Mouse (Mus musculus) limb, embryonic 11.5 days (tissue): Measurements from ENCODE around the gene Mttp. TPM values are rescaled to one million over a fixed set of nuclear protein-coding genes. Genes with fewer than 3 reads are reported as not detected.
A peak's percentile ranks its signal among the peaks of the same experiment; 100 is the strongest.

Source experiments
- ATAC-seq: fragments of 200-750 bp; cut with Nextera tagmentation; 2 replicates; pipeline ENCODE4 v1.8.0; 2017; ENCODE audit warnings: low read depth; ENCODE audit not compliant: insufficient number of reproducible peaks, low FRiP score, low TSS enrichment
- DNase-seq: peaks from one replicate; pipeline ENCODE4 v3.0.0-alpha.2; 2015; ENCODE audit warnings: low spot score
- H3K27ac ChIP-seq: fragments of 300-500 bp; sonication (generic); replicated peaks from 2 replicates; pipeline ENCODE4 v1.5.1; 2014; ENCODE audit warnings: low read depth, mild to moderate bottlenecking, low read length
- H3K27me3 ChIP-seq: fragments of 300-500 bp; sonication (generic); 2 replicates; pipeline ENCODE4 v1.6.1; 2014; ENCODE audit warnings: mild to moderate bottlenecking, low read length, mixed read lengths; ENCODE audit not compliant: control insufficient read depth, insufficient read depth
- H3K36me3 ChIP-seq: fragments of 300-500 bp; sonication (generic); 2 replicates; pipeline ENCODE4 v1.6.1; 2014; ENCODE audit warnings: mild to moderate bottlenecking, low read length, moderate library complexity, mixed read lengths; ENCODE audit not compliant: control insufficient read depth, insufficient read depth
- H3K4me1 ChIP-seq: fragments of 300-500 bp; sonication (generic); 2 replicates; pipeline ENCODE4 v1.6.1; 2014; ENCODE audit warnings: low read length, mixed read lengths; ENCODE audit not compliant: control insufficient read depth, insufficient read depth
- H3K4me2 ChIP-seq: fragments of 300-500 bp; sonication (generic); 2 replicates; pipeline ENCODE4 v1.6.1; 2014; ENCODE audit warnings: low read depth, mild to moderate bottlenecking, moderate library complexity; ENCODE audit not compliant: severe bottlenecking
- H3K4me3 ChIP-seq: fragments of 300-500 bp; sonication (generic); 2 replicates; pipeline ENCODE4 v1.5.1; 2014; ENCODE audit warnings: low read depth, low read length
- H3K9ac ChIP-seq: fragments of 300-500 bp; sonication (generic); 2 replicates; pipeline ENCODE4 v1.6.1; 2014; ENCODE audit warnings: mild to moderate bottlenecking, low read length
- H3K9me3 ChIP-seq: fragments of 300-500 bp; sonication (generic); 2 replicates; pipeline ENCODE4 v1.6.1; 2016; ENCODE audit warnings: low read length; ENCODE audit not compliant: control insufficient read depth
- WGBS: fragments of 180-500 bp; shearing (Covaris S2); extraction: QIAGEN DNeasy Blood & Tissue Kit; methylation state at CpG from one replicate; pipeline ENCODE4 v1.1.7; 2014; 5-methylcytosine and 5-hydroxymethylcytosine counted together
- polyA plus RNA-seq: library from polyadenylated mRNA; unstranded; fragments of >200 nt; fragmentation: Nextera tagmentation; extraction: Ambion mirVana; gene quantifications from 2 replicates; pipeline ENCODE4 v1.2.1, GENCODE M21; 2014

Mttp gene
- polyA plus RNA-seq = 8.2 and 9.1 TPM in 2 replicates

- 6% methylated on average over 8 of the region's 8 CpGs for WGBS
- Histone ChIP-seq H3K4me2 (peak within 1 kb of the TSS; percentile 64), H3K4me3 (peak within 1 kb of the TSS; percentile 63), H3K9ac (peak within 1 kb of the TSS; percentile 86), H3K27me3 (no peaks in the 10 kb centered on the region), H3K9me3 (no peaks in the 10 kb centered on the region), H3K4me1 (no peaks in the 10 kb centered on the region), H3K27ac (peak within 1 kb of the TSS; percentile 99), H3K36me3 (peaks cover 2% of the 10 kb centered on the region; the same call in 1 of the 2 replicates)
- ATAC-seq (peak; percentile 26; the same call in 1 of the 2 replicates), DNase-seq (peak; percentile 76)
Observed at GRCm38 (mm10) chr3:138144642-138145171, at the start of gene Mttp. Gene Mttp (minus strand): TSS chr3:138144968.

GRCm38 (mm10) chr3:138193683-138194302 is 49.0 kb upstream of the Mttp start, which contains the start of gene 4930579F01Rik:
Gene 4930579F01Rik (minus strand): TSS chr3:138193825.
- no peaks in the 10 kb centered on the region for H3K4me1 ChIP-seq
- no peak within 1 kb of the TSS for H3K4me2 ChIP-seq
- no peak for ATAC-seq
- no peaks in the 10 kb centered on the region for H3K36me3 ChIP-seq
- no peak within 1 kb of the TSS for H3K27ac ChIP-seq
- no peak for DNase-seq
- 88% methylated on average over 15 of the region's 15 CpGs for WGBS
- H3K9ac ChIP-seq = no peak within 1 kb of the TSS
- no peak within 1 kb of the TSS for H3K4me3 ChIP-seq
- H3K9me3 ChIP-seq = no peaks in the 10 kb centered on the region
- no peaks in the 10 kb centered on the region for H3K27me3 ChIP-seq

- DNase-seq = no peak
- H3K4me2 ChIP-seq = no peak overlapping the region
- no peaks in the 10 kb centered on the region for H3K4me1 ChIP-seq
- H3K9me3 ChIP-seq = no peaks in the 10 kb centered on the region
- H3K27ac ChIP-seq = no peak overlapping the region
- no peak overlapping the region for H3K9ac ChIP-seq
- no peaks in the 10 kb centered on the region for H3K27me3 ChIP-seq
- no peak for ATAC-seq
- H3K4me3 ChIP-seq = no peak overlapping the region
- WGBS = 87% methylated on average over 7 of the region's 7 CpGs
- no peaks in the 10 kb centered on the region for H3K36me3 ChIP-seq
Observed at GRCm38 (mm10) chr3:138192260-138192659, 47.5 kb upstream of the Mttp start.

GRCm38 (mm10) chr3:138185995-138186930 is 41.5 kb upstream of the Mttp start:
- WGBS = 92% methylated on average over 26 of the region's 26 CpGs
- no peak for ATAC-seq
- Histone ChIP-seq H3K9ac (no peak overlapping the region), H3K4me2 (no peak overlapping the region), H3K4me3 (no peak overlapping the region), H3K4me1 (no peaks in the 10 kb centered on the region), H3K27ac (no peak overlapping the region), H3K9me3 (no peaks in the 10 kb centered on the region), H3K36me3 (no peaks in the 10 kb centered on the region), H3K27me3 (no peaks in the 10 kb centered on the region)
- DNase-seq = no peak

- H3K27ac ChIP-seq = no peak overlapping the region
- no peak overlapping the region for H3K4me2 ChIP-seq
- no peak for DNase-seq
- no peaks in the 10 kb centered on the region for H3K9me3 ChIP-seq
- H3K9ac ChIP-seq = no peak overlapping the region
- WGBS = 84% methylated on average over 4 of the region's 4 CpGs
- no peaks in the 10 kb centered on the region for H3K36me3 ChIP-seq
- ATAC-seq = no peak
- H3K4me1 ChIP-seq = no peaks in the 10 kb centered on the region
- H3K27me3 ChIP-seq = no peaks in the 10 kb centered on the region
- no peak overlapping the region for H3K4me3 ChIP-seq
Observed at GRCm38 (mm10) chr3:138185290-138185689, 40.5 kb upstream of the Mttp start.

- Histone ChIP-seq H3K9ac (no peak overlapping the region), H3K4me1 (no peaks in the 10 kb centered on the region), H3K4me3 (no peak overlapping the region), H3K4me2 (no peak overlapping the region), H3K27me3 (no peaks in the 10 kb centered on the region), H3K36me3 (no peaks in the 10 kb centered on the region), H3K9me3 (no peaks in the 10 kb centered on the region), H3K27ac (no peak overlapping the region)
- DNase-seq (no peak), ATAC-seq (no peak)
- WGBS = 87% methylated on average over 7 of the region's 7 CpGs
Observed at GRCm38 (mm10) chr3:138183371-138183770, 38.6 kb upstream of the Mttp start.

GRCm38 (mm10) chr3:138182019-138182418 is 37.3 kb upstream of the Mttp start:
- no peak overlapping the region for H3K9ac ChIP-seq
- DNase-seq (no peak), ATAC-seq (no peak)
- 94% methylated on average over 2 of the region's 2 CpGs for WGBS
- no peak overlapping the region for H3K4me3 ChIP-seq
- H3K27ac ChIP-seq = no peak overlapping the region
- no peaks in the 10 kb centered on the region for H3K27me3 ChIP-seq
- no peaks in the 10 kb centered on the region for H3K9me3 ChIP-seq
- H3K4me1 ChIP-seq = no peaks in the 10 kb centered on the region
- no peaks in the 10 kb centered on the region for H3K36me3 ChIP-seq
- H3K4me2 ChIP-seq = no peak overlapping the region

GRCm38 (mm10) chr3:138175551-138175950 is 30.8 kb upstream of the Mttp start:
- Histone ChIP-seq H3K4me2 (no peak overlapping the region), H3K4me1 (no peaks in the 10 kb centered on the region), H3K9me3 (no peaks in the 10 kb centered on the region), H3K27ac (no peak overlapping the region), H3K36me3 (no peaks in the 10 kb centered on the region), H3K4me3 (no peak overlapping the region), H3K27me3 (no peaks in the 10 kb centered on the region), H3K9ac (no peak overlapping the region)
- DNase-seq (no peak), ATAC-seq (no peak)
- 91% methylated on average over 6 of the region's 6 CpGs for WGBS
